Mouse (Mus musculus): ENCODE data around the gene Ralgapb.

DNA sequence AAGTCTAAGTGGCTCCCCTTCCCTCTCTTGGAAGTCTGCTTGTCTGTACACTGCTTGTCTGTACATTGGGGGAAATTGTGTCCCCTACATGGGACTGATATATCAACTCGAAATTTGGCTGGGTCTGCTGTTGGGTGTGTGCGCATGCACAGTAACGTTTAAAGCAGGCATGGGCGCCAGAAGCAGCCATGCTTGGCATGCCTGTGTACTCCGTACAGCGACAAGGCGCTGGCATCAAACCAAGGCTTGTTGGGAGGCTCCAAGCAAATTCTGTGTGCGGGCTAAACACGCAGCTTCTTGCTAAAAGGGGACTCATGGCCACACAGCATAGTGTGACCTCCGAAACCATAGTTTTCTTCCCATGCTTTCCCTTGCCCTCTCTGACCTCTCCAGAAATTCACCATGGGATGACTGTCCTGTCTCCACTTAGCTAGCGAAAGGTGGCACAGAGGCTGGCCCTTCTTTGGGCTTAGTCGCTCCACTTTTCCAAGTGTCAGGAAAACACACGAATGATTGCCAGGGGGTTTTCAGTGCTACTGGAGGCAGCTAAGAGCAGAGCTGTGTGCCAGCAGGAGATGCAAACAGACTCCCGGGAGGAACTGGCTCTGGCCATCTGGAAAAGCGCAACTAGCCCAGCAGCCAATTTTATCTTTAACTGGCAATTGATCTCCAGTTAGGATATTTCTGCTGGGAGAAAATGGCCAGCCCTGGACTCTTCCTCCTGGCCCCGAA, 114.6 kb downstream of the Ralgapb start:
- no peak for TF ChIP-seq CTCF (IDR thresholded peaks at IDR 0.05; ENCODE audit: borderline replicate concordance, control insufficient read depth, extremely low read depth, insufficient read depth, low read length, poor library complexity)
- no peak for TF ChIP-seq POLR2A (IDR thresholded peaks at IDR 0.05; ENCODE audit: control insufficient read depth, extremely low read depth, insufficient read depth, low read length, poor library complexity)
